9 mouse cellular contexts compared by ENCODE assay signal in genomic region chr6:29528561-29529443, GRCm38 (mm10). TPM values are rescaled to one million over a fixed set of nuclear protein-coding genes. Genes with fewer than 3 reads are reported as not detected.
A peak's percentile ranks its signal among the peaks of the same experiment; 100 is the strongest.
DNase-seq lines count a peak whose midpoint lies in the region; ATAC-seq lines count a peak whose summit lies in the region.
"Had no signal": no experiment of that assay in that cellular context is flagged by ENCODE, and none has a peak within 500 bp of the region (broad histone marks: within the 10 kb centered on the region; RNA-seq: fewer than 3 reads in every experiment).

No protein-coding gene starts in this region.

- H3K4me2 ChIP-seq in embryonic facial prominence, embryonic 14.5 days (ENCODE audit: low read depth, low read length) = peak overlapping the region; percentile 99; the same call in 1 of the 2 replicates
- H3K4me2 ChIP-seq in liver, embryonic 16.5 days (ENCODE audit: low read depth, low read length) = no peak overlapping the region
- no peak overlapping the region for H3K4me2 ChIP-seq in midbrain, embryonic 15.5 days

- no peak overlapping the region for H3K9ac ChIP-seq in embryonic facial prominence, embryonic 14.5 days (ENCODE audit: low read depth, low read length)
- no peak overlapping the region for H3K9ac ChIP-seq in liver, embryonic 16.5 days (ENCODE audit: low read depth, low read length)
- H3K9ac ChIP-seq in midbrain, embryonic 15.5 days = no peak overlapping the region

- DNase-seq in retina, postnatal 1 day = peak; percentile 23
- no peak for DNase-seq in retina, embryonic 14.5 days (ENCODE audit: low spot score)
- DNase-seq in embryonic facial prominence, embryonic 14.5 days (ENCODE audit: low spot score) = no peak
- DNase-seq in telencephalon, adult 2 months (ENCODE audit: low read depth, low spot score) = peak; percentile 46
- no peak for DNase-seq in right cerebral cortex, postnatal 4 days
- no peak for DNase-seq in frontal cortex, postnatal 14 days (ENCODE audit: low spot score in 2 of 2)

- peaks cover 48% of the 10 kb centered on the region for H3K27me3 ChIP-seq in embryonic facial prominence, embryonic 14.5 days (replicated peaks; ENCODE audit: control insufficient read depth, insufficient read depth, low read length)
- H3K27me3 ChIP-seq in liver, embryonic 16.5 days (ENCODE audit: control insufficient read depth, insufficient read depth, low read depth, low read length) = peaks cover 44% of the 10 kb centered on the region
- H3K27me3 ChIP-seq in midbrain, embryonic 15.5 days (replicated peaks) = peaks cover 45% of the 10 kb centered on the region

- WGBS in embryonic facial prominence, embryonic 14.5 days = 28% methylated on average over 13 of the region's 13 CpGs
- 12% methylated on average over 13 of the region's 13 CpGs for WGBS in liver, embryonic 16.5 days (ENCODE audit: insufficient replicate concordance)
- WGBS in midbrain, embryonic 15.5 days = 31% methylated on average over 13 of the region's 13 CpGs

- ATAC-seq in embryonic facial prominence, embryonic 14.5 days (ENCODE audit: low read depth) = no peak
- ATAC-seq in liver, embryonic 16.5 days (ENCODE audit: low read depth) = 0 out of 2 replicates have a peak, but pooled peaks have one; percentile 28
- ATAC-seq in midbrain, embryonic 15.5 days (replicated peaks) = no peak

- no peak overlapping the region for H3K4me3 ChIP-seq in embryonic facial prominence, embryonic 14.5 days (ENCODE audit: low read depth, low read length)
- H3K4me3 ChIP-seq in liver, embryonic 16.5 days (ENCODE audit: low read depth, low read length) = peak overlapping the region; percentile 55; the same call in 1 of the 2 replicates
- H3K4me3 ChIP-seq in midbrain, embryonic 15.5 days = no peak overlapping the region

- 0 out of 2 replicates have a peak, but pooled peaks cover 4% of the 10 kb centered on the region for H3K9me3 ChIP-seq in embryonic facial prominence, embryonic 14.5 days (ENCODE audit: control insufficient read depth, low read length)
- no peaks in the 10 kb centered on the region for H3K9me3 ChIP-seq in liver, embryonic 16.5 days (replicated peaks; ENCODE audit: control insufficient read depth, low read length)
- H3K9me3 ChIP-seq in midbrain, embryonic 15.5 days = no peaks in the 10 kb centered on the region

- no peaks in the 10 kb centered on the region for H3K36me3 ChIP-seq in embryonic facial prominence, embryonic 14.5 days (ENCODE audit: control insufficient read depth, insufficient read depth, low read length)
- H3K36me3 ChIP-seq in liver, embryonic 16.5 days (ENCODE audit: control insufficient read depth, insufficient read depth) = no peaks in the 10 kb centered on the region
- no peaks in the 10 kb centered on the region for H3K36me3 ChIP-seq in midbrain, embryonic 15.5 days (replicated peaks)

- H3K4me1 ChIP-seq in embryonic facial prominence, embryonic 14.5 days (ENCODE audit: control insufficient read depth, insufficient read depth, low read length) = 0 out of 2 replicates have a peak, but pooled peaks cover 4% of the 10 kb centered on the region
- no peaks in the 10 kb centered on the region; the same call in none of the 2 replicates for H3K4me1 ChIP-seq in liver, embryonic 16.5 days (ENCODE audit: control insufficient read depth, low read depth, low read length)
- H3K4me1 ChIP-seq in midbrain, embryonic 15.5 days = peaks cover 17% of the 10 kb centered on the region

- no peak overlapping the region for H3K27ac ChIP-seq in embryonic facial prominence, embryonic 14.5 days (replicated peaks; ENCODE audit: low read depth, low read length)
- 0 out of 2 replicates have a peak overlapping the region, but pooled peaks have one; percentile 26 for H3K27ac ChIP-seq in liver, embryonic 16.5 days (ENCODE audit: low read length)
- no peak overlapping the region for H3K27ac ChIP-seq in midbrain, embryonic 15.5 days

RNA-seq across cellular contexts. Expression of gene Irf5, which starts 2.4 kb away (rescaled TPM):
- 5.2 and 5.9 TPM in 2 replicates for polyA plus RNA-seq in embryonic facial prominence, embryonic 14.5 days (2014; fragmentation: Nextera tagmentation; extraction: Ambion mirVana)
- 10.3 and 11.4 TPM in 2 replicates for polyA plus RNA-seq in liver, embryonic 16.5 days (2015; fragmentation: Nextera tagmentation; extraction: Ambion mirVana)
- polyA plus RNA-seq in midbrain, embryonic 15.5 days (2015; fragmentation: Nextera tagmentation; extraction: Ambion mirVana) = 2.0 and 2.1 TPM in 2 replicates

RNA-seq across cellular contexts. Expression of gene Kcp, which starts 21.1 kb away (rescaled TPM):
- polyA plus RNA-seq in embryonic facial prominence, embryonic 14.5 days (2014; fragmentation: Nextera tagmentation; extraction: Ambion mirVana) = 18.5 and 23.7 TPM in 2 replicates
- polyA plus RNA-seq in liver, embryonic 16.5 days (2015; fragmentation: Nextera tagmentation; extraction: Ambion mirVana) = 1.8 and 2.8 TPM in 2 replicates
- 18.9 and 20.9 TPM in 2 replicates for polyA plus RNA-seq in midbrain, embryonic 15.5 days (2015; fragmentation: Nextera tagmentation; extraction: Ambion mirVana)

RNA-seq across cellular contexts. Expression of gene Atp6v1fnb, which starts 57.6 kb away (rescaled TPM):
- not detected in 2 replicates for polyA plus RNA-seq in embryonic facial prominence, embryonic 14.5 days (2014; fragmentation: Nextera tagmentation; extraction: Ambion mirVana)
- 0.13 TPM in 1 of 2 replicates, not detected in the other for polyA plus RNA-seq in liver, embryonic 16.5 days (2015; fragmentation: Nextera tagmentation; extraction: Ambion mirVana)
- polyA plus RNA-seq in midbrain, embryonic 15.5 days (2015; fragmentation: Nextera tagmentation; extraction: Ambion mirVana) = 0.27 and 1.0 TPM in 2 replicates
- polyA plus RNA-seq: lung, embryonic 16.5 days had no signal

Comparison
In these comparisons a context has a peak if more than half of its experiments do, and no peak if none do; other contexts are left out.
1. DNase-seq: peak in retina, postnatal 1 day (single experiment) and telencephalon, adult 2 months (single experiment); none in retina, embryonic 14.5 days (single experiment), embryonic facial prominence, embryonic 14.5 days (single experiment), right cerebral cortex, postnatal 4 days (single experiment) and frontal cortex, postnatal 14 days (0 of 2).